Mouse (Mus musculus) kidney, adult 2 months (tissue): Measurements from ENCODE around the gene Mrpl44. TPM values are rescaled to one million over a fixed set of nuclear protein-coding genes. Genes with fewer than 3 reads are reported as not detected.

Experiments
- DNase-seq: peaks from one replicate; pipeline ENCODE4 v3.0.0; 2021
- H3K27ac ChIP-seq: fragments of 200-500 bp; 2 replicates; pipeline ENCODE4 v1.5.1; 2012; ENCODE audit warnings: low read depth, low read length, control low read depth, inconsistent platforms; ENCODE audit not compliant: insufficient read depth
- H3K27me3 ChIP-seq: fragments of 200-500 bp; replicated peaks from 2 replicates; pipeline ENCODE4 v1.6.1; 2012; ENCODE audit warnings: mild to moderate bottlenecking, moderate library complexity, low read length, inconsistent platforms; ENCODE audit not compliant: control insufficient read depth, insufficient read depth
- H3K36me3 ChIP-seq: fragments of 200-500 bp; 2 replicates; pipeline ENCODE4 v1.6.1; 2012; ENCODE audit warnings: mild to moderate bottlenecking, moderate library complexity, low read length, inconsistent platforms; ENCODE audit not compliant: control insufficient read depth, insufficient read depth
- H3K4me1 ChIP-seq: fragments of 200-500 bp; 2 replicates; pipeline ENCODE4 v1.6.1; 2011; ENCODE audit warnings: low read length; ENCODE audit not compliant: control insufficient read depth, insufficient read depth
- H3K4me3 ChIP-seq: fragments of 200-500 bp; 2 replicates; pipeline ENCODE4 v1.5.1; 2011; ENCODE audit warnings: mild to moderate bottlenecking, low read depth, low read length, control low read depth; ENCODE audit not compliant: insufficient read depth
- CTCF ChIP-seq: fragments of 200-500 bp; conservative IDR thresholded peaks from 2 replicates; pipeline ENCODE4 v1.5.1; 2011; ENCODE audit warnings: low read depth, mild to moderate bottlenecking, control low read depth, low read length, moderate library complexity, mixed read lengths; ENCODE audit not compliant: insufficient read depth, insufficient read length
- POLR2A ChIP-seq: fragments of 200-500 bp; IDR thresholded peaks from one replicate; pipeline ENCODE4 v1.6.1; 2011; ENCODE audit warnings: low read depth, low read length, control low read depth
- WGBS: fragments of 180-500 bp; shearing (Covaris S2); methylation state at CpG from one replicate; pipeline ENCODE4 v1.1.7; 2018; 5-methylcytosine and 5-hydroxymethylcytosine counted together
- polyA plus RNA-seq: library from polyadenylated mRNA; depleted of rRNA; stranded (reverse); fragments of >200 nt; gene quantifications from 2 replicates; pipeline ENCODE4 v1.2.3, GENCODE M21; 2012

Gene Mrpl44
- polyA plus RNA-seq, 1 experiment: 21.4 TPM

DNA sequence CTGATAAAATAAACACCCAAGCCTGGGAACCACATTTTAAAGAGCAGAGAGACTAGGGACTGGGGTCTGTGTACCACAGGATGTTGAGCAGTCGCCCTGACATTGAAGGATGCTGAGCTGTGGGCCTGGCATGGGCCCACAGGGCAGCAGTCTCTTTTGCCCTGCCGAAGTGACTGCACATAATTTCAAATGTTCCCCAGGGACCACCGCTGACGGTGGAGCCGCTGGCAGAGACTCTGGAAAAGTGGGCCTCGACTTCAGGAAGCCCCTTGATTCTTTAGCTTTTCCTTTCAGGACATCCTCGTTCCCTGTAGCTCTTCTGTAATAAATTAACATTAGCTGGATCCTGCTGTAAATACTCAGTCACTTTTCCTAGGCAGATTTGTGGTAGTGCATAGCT lies 18.7 kb upstream of the Mrpl44 start:
- TF ChIP-seq CTCF (no peak), POLR2A (no peak)
- peak overlapping the region; percentile 39 for H3K27ac ChIP-seq
- peak; percentile 82 for DNase-seq
- H3K27me3 ChIP-seq: no peaks in the 10 kb centered on the region
- H3K4me1 ChIP-seq: peaks cover 39% of the 10 kb centered on the region
- 43% methylated on average over 7 of the region's 7 CpGs for WGBS
- H3K36me3 ChIP-seq: no peaks in the 10 kb centered on the region
- H3K4me3 ChIP-seq: no peak overlapping the region

DNA sequence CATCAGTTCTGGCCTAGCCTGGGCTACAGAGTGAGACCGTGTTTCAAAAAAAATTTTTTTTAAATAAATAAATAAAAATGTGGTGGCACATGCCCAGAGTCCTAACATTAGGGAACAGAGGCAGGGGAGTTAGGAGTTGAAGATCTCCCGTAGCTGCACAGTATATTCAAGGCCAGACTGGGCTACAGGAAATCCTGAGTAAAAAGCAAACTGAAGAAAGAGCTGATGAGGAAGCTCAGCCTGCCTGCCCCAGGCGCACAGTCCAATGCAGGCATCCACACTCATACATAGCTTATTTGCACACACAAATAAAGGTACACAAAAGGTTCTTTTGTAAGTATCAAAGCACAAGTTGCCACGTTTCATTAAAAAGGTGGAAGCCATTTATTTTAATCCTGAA lies 18.2 kb upstream of the Mrpl44 start:
- TF ChIP-seq CTCF (no peak), POLR2A (no peak)
- Histone ChIP-seq H3K27me3 (no peaks in the 10 kb centered on the region), H3K4me1 (peaks cover 34% of the 10 kb centered on the region), H3K4me3 (no peak overlapping the region), H3K27ac (peak overlapping the region; percentile 18; the same call in 1 of the 2 replicates), H3K36me3 (no peaks in the 10 kb centered on the region)
- WGBS: 72% methylated on average over 4 of the region's 4 CpGs
- no peak for DNase-seq

GRCm38 (mm10) chr1:79759006-79759405 lies 16.8 kb upstream of the Mrpl44 start:
- Histone ChIP-seq H3K27me3 (no peaks in the 10 kb centered on the region), H3K4me3 (no peak overlapping the region), H3K27ac (peak overlapping the region; percentile 32), H3K4me1 (peaks cover 27% of the 10 kb centered on the region), H3K36me3 (no peaks in the 10 kb centered on the region)
- 40% methylated on average over 2 of the region's 2 CpGs for WGBS
- no peak for DNase-seq
- TF ChIP-seq POLR2A (no peak), CTCF (no peak)

DNA sequence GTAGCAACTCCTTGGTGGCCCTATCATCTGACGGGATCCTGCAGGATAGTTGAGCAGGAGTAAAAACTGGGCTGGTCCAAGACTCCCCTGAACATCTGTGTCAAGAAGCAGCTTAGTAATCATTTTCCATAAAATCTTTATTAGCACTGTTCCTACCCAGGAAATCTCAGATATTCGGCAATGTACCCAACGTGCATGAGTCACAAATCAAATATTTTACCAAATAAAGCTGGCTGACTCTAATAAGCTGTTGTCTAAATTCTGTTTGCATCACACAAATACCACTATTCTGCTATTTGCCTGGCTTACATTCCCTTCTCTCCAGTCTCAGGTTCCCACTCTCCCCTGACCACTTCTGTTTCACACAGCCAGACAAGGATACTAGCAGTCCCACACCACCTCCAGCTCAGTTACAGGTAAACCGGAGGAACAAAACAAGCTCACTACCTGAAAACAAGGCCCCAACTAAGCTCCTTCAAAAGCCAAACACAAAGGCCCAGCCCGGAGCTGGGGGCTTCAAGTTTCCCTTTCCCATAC lies 16.3 kb upstream of the Mrpl44 start:
- Histone ChIP-seq H3K4me1 (peaks cover 24% of the 10 kb centered on the region), H3K27me3 (no peaks in the 10 kb centered on the region), H3K4me3 (peak overlapping the region; percentile 27; the same call in 1 of the 2 replicates), H3K36me3 (no peaks in the 10 kb centered on the region), H3K27ac (peak overlapping the region; percentile 39)
- DNase-seq: no peak
- TF ChIP-seq POLR2A (no peak), CTCF (no peak)
- 49% methylated on average over 5 of the region's 5 CpGs for WGBS

- H3K36me3 ChIP-seq: no peaks in the 10 kb centered on the region
- peak overlapping the region; percentile 81 for H3K4me3 ChIP-seq
- 3% methylated on average over 11 of the region's 11 CpGs for WGBS
- peaks cover 19% of the 10 kb centered on the region for H3K4me1 ChIP-seq
- peak; percentile 95 for DNase-seq
- peak overlapping the region; percentile 71 for H3K27ac ChIP-seq
- no peaks in the 10 kb centered on the region for H3K27me3 ChIP-seq
- TF ChIP-seq CTCF (no peak), POLR2A (no peak)
These were observed 15.2 kb upstream of the Mrpl44 start for GRCm38 (mm10) chr1:79760656-79761055.

- H3K27me3 ChIP-seq: no peaks in the 10 kb centered on the region
- H3K36me3 ChIP-seq: no peaks in the 10 kb centered on the region
- peaks cover 17% of the 10 kb centered on the region for H3K4me1 ChIP-seq
- no peak for TF ChIP-seq CTCF
- TF ChIP-seq POLR2A: peak; percentile 49
- H3K4me3 ChIP-seq: peak overlapping the region; percentile 81
- under 1% methylated on average over 65 of the region's 65 CpGs for WGBS
- DNase-seq: peak; percentile 88
- H3K27ac ChIP-seq: peak overlapping the region; percentile 71
These were observed 14.5 kb upstream of the Mrpl44 start for GRCm38 (mm10) chr1:79761106-79761916.

DNA sequence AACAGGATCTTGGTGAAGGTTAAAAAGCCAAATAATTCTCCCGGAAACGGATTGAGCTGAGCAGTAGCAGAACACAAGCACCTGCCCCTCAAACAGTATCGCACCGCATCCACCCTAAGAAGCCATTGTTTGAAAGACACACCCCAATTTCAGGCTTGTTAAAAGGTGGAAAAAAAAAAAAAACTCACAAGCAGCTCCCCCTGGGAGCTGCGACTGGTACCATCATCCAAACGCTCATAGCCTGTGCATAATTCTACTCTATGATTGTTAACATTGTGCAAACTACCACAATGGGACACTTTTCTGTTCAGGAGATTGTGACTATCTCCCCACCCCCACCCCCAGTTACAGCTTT lies 13.9 kb upstream of the Mrpl44 start:
- DNase-seq: no peak
- Histone ChIP-seq H3K27me3 (no peaks in the 10 kb centered on the region), H3K36me3 (no peaks in the 10 kb centered on the region), H3K4me3 (0 out of 2 replicates have a peak overlapping the region, but pooled peaks have one; percentile 11), H3K27ac (no peak overlapping the region), H3K4me1 (peaks cover 15% of the 10 kb centered on the region)
- 1% methylated on average over 6 of the region's 6 CpGs for WGBS
- TF ChIP-seq CTCF: no peak
- no peak for TF ChIP-seq POLR2A
